Mouse (Mus musculus): ENCODE measurements around the gene Shank2. TPM values are rescaled to one million over a fixed set of nuclear protein-coding genes. Genes with fewer than 3 reads are reported as not detected.

Shank2 gene
- polyA plus RNA-seq, 1 experiment from 2014 or later: 0.31 TPM

- no peak for ATAC-seq
- WGBS (ENCODE audit: insufficient replicate concordance): 57% methylated on average over 6 of the region's 6 CpGs
- no peak overlapping the region for H3K4me3 ChIP-seq
Measured at GRCm38 (mm10) chr7:144207100-144207499, 205.4 kb downstream of the Shank2 start.

GRCm38 (mm10) chr7:144207849-144208248, 206.1 kb downstream of the Shank2 start:
- no peak overlapping the region for H3K4me2 ChIP-seq
- H3K27ac ChIP-seq: no peak overlapping the region
- no peaks in the 10 kb centered on the region for H3K4me1 ChIP-seq
- H3K9ac ChIP-seq: no peak overlapping the region
- H3K36me3 ChIP-seq: no peaks in the 10 kb centered on the region
- 27% methylated on average over 7 of the region's 7 CpGs for WGBS (ENCODE audit: insufficient replicate concordance)
- H3K9me3 ChIP-seq (replicated peaks): no peaks in the 10 kb centered on the region
- no peaks in the 10 kb centered on the region for H3K27me3 ChIP-seq (replicated peaks)
- no peak overlapping the region for H3K4me3 ChIP-seq
- ATAC-seq: no peak

More at GRCm38 (mm10) chr7:144207100-144207499, 205.4 kb downstream of the Shank2 start:
- Histone ChIP-seq H3K9me3 (replicated peaks) (no peaks in the 10 kb centered on the region), H3K27ac (no peak overlapping the region), H3K36me3 (no peaks in the 10 kb centered on the region), H3K9ac (no peak overlapping the region), H3K4me2 (no peak overlapping the region), H3K4me1 (no peaks in the 10 kb centered on the region), H3K27me3 (replicated peaks) (no peaks in the 10 kb centered on the region)

- H3K4me2 ChIP-seq: no peak overlapping the region
- no peak overlapping the region for H3K27ac ChIP-seq
- no peak overlapping the region for H3K4me3 ChIP-seq
- no peak for ATAC-seq
- WGBS (ENCODE audit: insufficient replicate concordance): 78% methylated on average over 1 of the region's 1 CpGs
- no peaks in the 10 kb centered on the region for H3K4me1 ChIP-seq
- no peaks in the 10 kb centered on the region for H3K27me3 ChIP-seq (replicated peaks)
- no peaks in the 10 kb centered on the region for H3K9me3 ChIP-seq (replicated peaks)
- H3K9ac ChIP-seq: no peak overlapping the region
- no peaks in the 10 kb centered on the region for H3K36me3 ChIP-seq
Measured at GRCm38 (mm10) chr7:144208628-144209027, 206.9 kb downstream of the Shank2 start.

GRCm38 (mm10) chr7:144210526-144210925, 208.8 kb downstream of the Shank2 start:
- Histone ChIP-seq H3K9me3 (replicated peaks) (no peaks in the 10 kb centered on the region), H3K27me3 (replicated peaks) (no peaks in the 10 kb centered on the region), H3K4me1 (no peaks in the 10 kb centered on the region), H3K9ac (no peak overlapping the region), H3K4me2 (no peak overlapping the region), H3K4me3 (no peak overlapping the region), H3K36me3 (no peaks in the 10 kb centered on the region), H3K27ac (no peak overlapping the region)
- 70% methylated on average over 9 of the region's 9 CpGs for WGBS (ENCODE audit: insufficient replicate concordance)
- no peak for ATAC-seq

- Histone ChIP-seq H3K4me1 (no peaks in the 10 kb centered on the region), H3K36me3 (no peaks in the 10 kb centered on the region), H3K27me3 (replicated peaks) (no peaks in the 10 kb centered on the region), H3K9ac (no peak overlapping the region), H3K27ac (no peak overlapping the region), H3K9me3 (replicated peaks) (no peaks in the 10 kb centered on the region), H3K4me3 (no peak overlapping the region), H3K4me2 (no peak overlapping the region)
- ATAC-seq: no peak
Measured at GRCm38 (mm10) chr7:144212694-144213093, 211.0 kb downstream of the Shank2 start.

- H3K27ac ChIP-seq: no peak overlapping the region
- H3K4me1 ChIP-seq: no peaks in the 10 kb centered on the region
- no peak for ATAC-seq
- no peak overlapping the region for H3K4me2 ChIP-seq
- 7% methylated on average over 3 of the region's 3 CpGs for WGBS (ENCODE audit: insufficient replicate concordance)
- no peaks in the 10 kb centered on the region for H3K27me3 ChIP-seq (replicated peaks)
- H3K9ac ChIP-seq: no peak overlapping the region
- no peaks in the 10 kb centered on the region for H3K36me3 ChIP-seq
- H3K9me3 ChIP-seq (replicated peaks): no peaks in the 10 kb centered on the region
- H3K4me3 ChIP-seq: no peak overlapping the region
Measured at GRCm38 (mm10) chr7:144217192-144217591, 215.5 kb downstream of the Shank2 start.

GRCm38 (mm10) chr7:144228683-144229082, 227.0 kb downstream of the Shank2 start:
- Histone ChIP-seq H3K27ac (no peak overlapping the region), H3K9ac (no peak overlapping the region), H3K36me3 (no peaks in the 10 kb centered on the region), H3K9me3 (replicated peaks) (no peaks in the 10 kb centered on the region), H3K4me3 (no peak overlapping the region), H3K4me1 (no peaks in the 10 kb centered on the region), H3K4me2 (no peak overlapping the region), H3K27me3 (replicated peaks) (no peaks in the 10 kb centered on the region)
- 61% methylated on average over 5 of the region's 5 CpGs for WGBS (ENCODE audit: insufficient replicate concordance)
- ATAC-seq: no peak

- Histone ChIP-seq H3K4me1 (no peaks in the 10 kb centered on the region), H3K27me3 (replicated peaks) (no peaks in the 10 kb centered on the region), H3K27ac (no peak overlapping the region), H3K4me3 (no peak overlapping the region), H3K9ac (no peak overlapping the region), H3K9me3 (replicated peaks) (no peaks in the 10 kb centered on the region), H3K4me2 (no peak overlapping the region), H3K36me3 (no peaks in the 10 kb centered on the region)
- ATAC-seq: no peak
- 28% methylated on average over 1 of the region's 1 CpGs for WGBS (ENCODE audit: insufficient replicate concordance)
Measured at GRCm38 (mm10) chr7:144229421-144229820, 227.7 kb downstream of the Shank2 start.

GRCm38 (mm10) chr7:144232132-144232706, 230.5 kb downstream of the Shank2 start:
- H3K4me1 ChIP-seq: no peaks in the 10 kb centered on the region
- no peaks in the 10 kb centered on the region for H3K36me3 ChIP-seq
- ATAC-seq: no peak
- no peak overlapping the region for H3K4me2 ChIP-seq
- H3K9ac ChIP-seq: no peak overlapping the region
- WGBS (ENCODE audit: insufficient replicate concordance): 51% methylated on average over 5 of the region's 5 CpGs
- H3K4me3 ChIP-seq: no peak overlapping the region
- no peaks in the 10 kb centered on the region for H3K9me3 ChIP-seq (replicated peaks)
- no peaks in the 10 kb centered on the region; the same call in 1 of the 2 replicates for H3K27me3 ChIP-seq (replicated peaks)
- H3K27ac ChIP-seq: no peak overlapping the region

GRCm38 (mm10) chr7:144233479-144233878, 231.8 kb downstream of the Shank2 start:
- WGBS (ENCODE audit: insufficient replicate concordance): 65% methylated on average over 8 of the region's 8 CpGs
- no peak overlapping the region for H3K27ac ChIP-seq
- H3K4me1 ChIP-seq: no peaks in the 10 kb centered on the region
- H3K27me3 ChIP-seq (replicated peaks): no peaks in the 10 kb centered on the region; the same call in 1 of the 2 replicates
- no peaks in the 10 kb centered on the region for H3K9me3 ChIP-seq (replicated peaks)
- ATAC-seq: no peak
- no peak overlapping the region for H3K4me2 ChIP-seq
- H3K4me3 ChIP-seq: no peak overlapping the region
- no peak overlapping the region for H3K9ac ChIP-seq
- no peaks in the 10 kb centered on the region for H3K36me3 ChIP-seq

- Histone ChIP-seq H3K27me3 (replicated peaks) (no peaks in the 10 kb centered on the region; the same call in 1 of the 2 replicates), H3K27ac (no peak overlapping the region), H3K36me3 (no peaks in the 10 kb centered on the region), H3K4me2 (no peak overlapping the region), H3K4me1 (0 out of 2 replicates have a peak, but pooled peaks cover 5% of the 10 kb centered on the region), H3K9ac (no peak overlapping the region), H3K4me3 (no peak overlapping the region), H3K9me3 (replicated peaks) (no peaks in the 10 kb centered on the region)
- 44% methylated on average over 5 of the region's 5 CpGs for WGBS (ENCODE audit: insufficient replicate concordance)
- ATAC-seq: no peak
Measured at GRCm38 (mm10) chr7:144234783-144235182, 233.1 kb downstream of the Shank2 start.

- Histone ChIP-seq H3K36me3 (no peaks in the 10 kb centered on the region), H3K4me1 (0 out of 2 replicates have a peak, but pooled peaks cover 6% of the 10 kb centered on the region), H3K27ac (no peak overlapping the region), H3K9ac (no peak overlapping the region), H3K4me2 (no peak overlapping the region), H3K9me3 (replicated peaks) (no peaks in the 10 kb centered on the region), H3K4me3 (no peak overlapping the region), H3K27me3 (replicated peaks) (no peaks in the 10 kb centered on the region; the same call in 1 of the 2 replicates)
- no peak for ATAC-seq
- 52% methylated on average over 4 of the region's 4 CpGs for WGBS (ENCODE audit: insufficient replicate concordance)
Measured at GRCm38 (mm10) chr7:144235523-144235922, 233.8 kb downstream of the Shank2 start.

GRCm38 (mm10) chr7:144236802-144237201, 235.1 kb downstream of the Shank2 start:
- Histone ChIP-seq H3K36me3 (no peaks in the 10 kb centered on the region), H3K4me3 (no peak overlapping the region)

More at GRCm38 (mm10) chr7:144236802-144237201, 235.1 kb downstream of the Shank2 start:
- 54% methylated on average over 13 of the region's 13 CpGs for WGBS (ENCODE audit: insufficient replicate concordance)
- Histone ChIP-seq H3K27me3 (replicated peaks) (no peaks in the 10 kb centered on the region; the same call in 1 of the 2 replicates), H3K27ac (no peak overlapping the region), H3K9ac (no peak overlapping the region), H3K4me1 (0 out of 2 replicates have a peak, but pooled peaks cover 6% of the 10 kb centered on the region), H3K4me2 (no peak overlapping the region), H3K9me3 (replicated peaks) (no peaks in the 10 kb centered on the region)
- ATAC-seq: no peak
